Mouse (Mus musculus): ENCODE data around the gene Aqr. TPM values are rescaled to one million over a fixed set of nuclear protein-coding genes. Genes with fewer than 3 reads are reported as not detected.

Gene Aqr
- polyA plus RNA-seq, 1 experiment from 2014 or later = 53.2 TPM

GRCm38 (mm10) chr2:114099109-114099508 lies 87.7 kb downstream of the Aqr start:
- Histone ChIP-seq H3K36me3 (ENCODE audit: control insufficient read depth, insufficient read depth, low read length) (peaks cover 51% of the 10 kb centered on the region), H3K4me2 (ENCODE audit: low read length) (no peak overlapping the region), H3K4me3 (ENCODE audit: low read depth, low read length) (no peak overlapping the region), H3K9me3 (ENCODE audit: control insufficient read depth, low read length) (no peaks in the 10 kb centered on the region), H3K27ac (ENCODE audit: low read depth) (no peak overlapping the region), H3K4me1 (replicated peaks; ENCODE audit: control insufficient read depth, insufficient read depth, low read length) (no peaks in the 10 kb centered on the region), H3K27me3 (replicated peaks; ENCODE audit: control insufficient read depth, insufficient read depth, low read length) (no peaks in the 10 kb centered on the region), H3K9ac (ENCODE audit: low read length) (no peak overlapping the region)
- no peak for ATAC-seq (replicated peaks; ENCODE audit: low FRiP score, low TSS enrichment, low read depth)
- no peak for DNase-seq (ENCODE audit: low spot score)
- 92% methylated on average over 5 of the region's 5 CpGs for WGBS

- H3K36me3 ChIP-seq (ENCODE audit: control insufficient read depth, insufficient read depth, low read length) = peaks cover 38% of the 10 kb centered on the region
- no peaks in the 10 kb centered on the region for H3K9me3 ChIP-seq (ENCODE audit: control insufficient read depth, low read length)
- no peak overlapping the region for H3K4me2 ChIP-seq (ENCODE audit: low read length)
- no peak for DNase-seq (ENCODE audit: low spot score)
- ATAC-seq (replicated peaks; ENCODE audit: low FRiP score, low TSS enrichment, low read depth) = no peak
- no peak overlapping the region for H3K4me3 ChIP-seq (ENCODE audit: low read depth, low read length)
- 94% methylated on average over 4 of the region's 4 CpGs for WGBS
- H3K27ac ChIP-seq (ENCODE audit: low read depth) = no peak overlapping the region
- no peaks in the 10 kb centered on the region for H3K27me3 ChIP-seq (replicated peaks; ENCODE audit: control insufficient read depth, insufficient read depth, low read length)
- no peaks in the 10 kb centered on the region for H3K4me1 ChIP-seq (replicated peaks; ENCODE audit: control insufficient read depth, insufficient read depth, low read length)
- H3K9ac ChIP-seq (ENCODE audit: low read length) = no peak overlapping the region
Measured at GRCm38 (mm10) chr2:114097627-114098026, 89.2 kb downstream of the Aqr start.

DNA sequence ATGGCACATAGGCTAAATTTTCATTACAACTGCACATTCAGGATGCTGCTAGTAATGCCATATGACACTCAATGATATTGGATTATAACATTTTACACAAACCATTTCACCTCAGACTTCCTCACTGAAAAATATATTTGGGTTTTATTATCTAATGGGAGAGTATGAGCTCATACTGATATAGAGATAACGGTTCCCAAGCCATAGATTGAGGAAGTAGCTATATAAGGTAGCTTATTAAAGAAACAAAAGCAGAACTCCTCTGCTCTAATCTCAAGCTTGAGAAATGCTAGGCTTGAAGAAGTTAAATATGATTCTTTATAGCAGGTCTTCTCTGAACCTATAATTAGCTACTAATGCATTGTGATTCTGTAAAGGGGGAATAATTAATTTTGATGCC lies 90.3 kb downstream of the Aqr start:
- no peak overlapping the region for H3K27ac ChIP-seq (ENCODE audit: low read depth)
- no peak for DNase-seq (ENCODE audit: low spot score)
- peaks cover 29% of the 10 kb centered on the region for H3K36me3 ChIP-seq (ENCODE audit: control insufficient read depth, insufficient read depth, low read length)
- no peaks in the 10 kb centered on the region for H3K27me3 ChIP-seq (replicated peaks; ENCODE audit: control insufficient read depth, insufficient read depth, low read length)
- H3K4me2 ChIP-seq (ENCODE audit: low read length) = no peak overlapping the region
- ATAC-seq (replicated peaks; ENCODE audit: low FRiP score, low TSS enrichment, low read depth) = no peak
- no peak overlapping the region for H3K9ac ChIP-seq (ENCODE audit: low read length)
- H3K9me3 ChIP-seq (ENCODE audit: control insufficient read depth, low read length) = no peaks in the 10 kb centered on the region
- 90% methylated on average over 1 of the region's 1 CpGs for WGBS
- H3K4me1 ChIP-seq (replicated peaks; ENCODE audit: control insufficient read depth, insufficient read depth, low read length) = no peaks in the 10 kb centered on the region
- no peak overlapping the region for H3K4me3 ChIP-seq (ENCODE audit: low read depth, low read length)

- no peak for DNase-seq (ENCODE audit: low spot score)
- H3K4me2 ChIP-seq (ENCODE audit: low read length) = no peak overlapping the region
- no peak overlapping the region for H3K9ac ChIP-seq (ENCODE audit: low read length)
- peaks cover 18% of the 10 kb centered on the region for H3K36me3 ChIP-seq (ENCODE audit: control insufficient read depth, insufficient read depth, low read length)
- no peaks in the 10 kb centered on the region for H3K9me3 ChIP-seq (ENCODE audit: control insufficient read depth, low read length)
- H3K4me1 ChIP-seq (replicated peaks; ENCODE audit: control insufficient read depth, insufficient read depth, low read length) = no peaks in the 10 kb centered on the region
- 85% methylated on average over 5 of the region's 5 CpGs for WGBS
- no peak overlapping the region for H3K4me3 ChIP-seq (ENCODE audit: low read depth, low read length)
- H3K27ac ChIP-seq (ENCODE audit: low read depth) = no peak overlapping the region
- no peaks in the 10 kb centered on the region for H3K27me3 ChIP-seq (replicated peaks; ENCODE audit: control insufficient read depth, insufficient read depth, low read length)
- ATAC-seq (replicated peaks; ENCODE audit: low FRiP score, low TSS enrichment, low read depth) = no peak
Measured at GRCm38 (mm10) chr2:114095348-114095747, 91.5 kb downstream of the Aqr start.

DNA sequence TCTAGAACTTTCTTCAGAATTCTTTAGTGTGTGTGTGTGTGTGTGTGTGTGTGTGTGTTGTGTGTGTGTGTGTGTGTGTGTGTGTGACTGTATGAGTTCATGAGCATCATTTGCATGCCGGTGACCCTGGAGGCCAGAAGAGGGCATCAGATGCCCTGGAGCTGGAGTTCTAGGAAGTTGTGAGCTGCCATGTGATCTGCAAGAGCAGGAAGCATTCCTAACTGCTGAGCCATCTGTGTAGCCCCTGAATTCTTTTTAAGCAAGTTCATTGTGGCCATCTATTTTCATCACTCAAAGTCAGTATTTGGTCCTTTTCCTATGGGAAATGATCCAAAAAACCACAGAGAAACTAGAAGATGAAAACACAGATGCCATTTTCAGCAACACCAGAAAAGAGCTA lies 92.1 kb downstream of the Aqr start:
- Histone ChIP-seq H3K27ac (ENCODE audit: low read depth) (no peak overlapping the region), H3K9me3 (ENCODE audit: control insufficient read depth, low read length) (no peaks in the 10 kb centered on the region), H3K27me3 (replicated peaks; ENCODE audit: control insufficient read depth, insufficient read depth, low read length) (no peaks in the 10 kb centered on the region), H3K36me3 (ENCODE audit: control insufficient read depth, insufficient read depth, low read length) (peaks cover 11% of the 10 kb centered on the region; the same call in 1 of the 2 replicates), H3K4me1 (replicated peaks; ENCODE audit: control insufficient read depth, insufficient read depth, low read length) (no peaks in the 10 kb centered on the region), H3K9ac (ENCODE audit: low read length) (no peak overlapping the region), H3K4me2 (ENCODE audit: low read length) (no peak overlapping the region), H3K4me3 (ENCODE audit: low read depth, low read length) (no peak overlapping the region)
- ATAC-seq (replicated peaks; ENCODE audit: low FRiP score, low TSS enrichment, low read depth) = no peak
- no peak for DNase-seq (ENCODE audit: low spot score)
- WGBS = 95% methylated on average over 1 of the region's 1 CpGs

GRCm38 (mm10) chr2:114093577-114093976 lies 93.2 kb downstream of the Aqr start:
- no peaks in the 10 kb centered on the region for H3K9me3 ChIP-seq (ENCODE audit: control insufficient read depth, low read length)
- no peaks in the 10 kb centered on the region for H3K4me1 ChIP-seq (replicated peaks; ENCODE audit: control insufficient read depth, insufficient read depth, low read length)
- H3K9ac ChIP-seq (ENCODE audit: low read length) = no peak overlapping the region
- DNase-seq (ENCODE audit: low spot score) (no peak), ATAC-seq (replicated peaks; ENCODE audit: low FRiP score, low TSS enrichment, low read depth) (no peak)
- no peaks in the 10 kb centered on the region for H3K27me3 ChIP-seq (replicated peaks; ENCODE audit: control insufficient read depth, insufficient read depth, low read length)
- no peak overlapping the region for H3K4me2 ChIP-seq (ENCODE audit: low read length)
- 0 out of 2 replicates have a peak, but pooled peaks cover 3% of the 10 kb centered on the region for H3K36me3 ChIP-seq (ENCODE audit: control insufficient read depth, insufficient read depth, low read length)
- WGBS = 58% methylated on average over 9 of the region's 9 CpGs
- no peak overlapping the region for H3K4me3 ChIP-seq (ENCODE audit: low read depth, low read length)
- H3K27ac ChIP-seq (ENCODE audit: low read depth) = no peak overlapping the region

GRCm38 (mm10) chr2:114089862-114090261 lies 97.0 kb downstream of the Aqr start:
- Histone ChIP-seq H3K27me3 (replicated peaks; ENCODE audit: control insufficient read depth, insufficient read depth, low read length) (0 out of 2 replicates have a peak, but pooled peaks cover 3% of the 10 kb centered on the region), H3K36me3 (ENCODE audit: control insufficient read depth, insufficient read depth, low read length) (no peaks in the 10 kb centered on the region), H3K27ac (ENCODE audit: low read depth) (no peak overlapping the region), H3K4me3 (ENCODE audit: low read depth, low read length) (no peak overlapping the region), H3K4me2 (ENCODE audit: low read length) (no peak overlapping the region), H3K9me3 (ENCODE audit: control insufficient read depth, low read length) (no peaks in the 10 kb centered on the region), H3K9ac (ENCODE audit: low read length) (no peak overlapping the region), H3K4me1 (replicated peaks; ENCODE audit: control insufficient read depth, insufficient read depth, low read length) (no peaks in the 10 kb centered on the region)
- WGBS = 91% methylated on average over 3 of the region's 3 CpGs
- DNase-seq (ENCODE audit: low spot score) (peak; percentile 36), ATAC-seq (replicated peaks; ENCODE audit: low FRiP score, low TSS enrichment, low read depth) (no peak)

DNA sequence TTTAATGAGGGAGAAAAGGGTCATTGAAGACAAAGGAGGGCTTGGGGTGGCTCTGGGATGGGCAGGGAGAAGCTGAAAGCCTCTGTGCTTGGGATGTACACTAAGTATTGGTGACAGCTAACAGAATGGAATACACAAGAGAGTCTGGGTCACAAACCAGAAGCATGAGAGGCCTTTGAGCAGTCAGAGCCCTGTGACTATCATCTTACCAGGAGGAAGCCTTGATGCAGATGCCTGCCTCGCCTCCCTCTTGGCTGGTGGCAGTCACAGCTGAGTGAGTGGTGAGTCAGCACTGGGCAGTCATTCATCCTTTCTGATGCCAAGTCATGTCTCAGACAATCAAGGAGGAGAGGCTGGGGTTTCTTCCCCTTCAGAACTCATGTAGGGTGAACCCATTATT lies 99.6 kb downstream of the Aqr start:
- no peak overlapping the region for H3K9ac ChIP-seq (ENCODE audit: low read length)
- no peak for ATAC-seq (replicated peaks; ENCODE audit: low FRiP score, low TSS enrichment, low read depth)
- H3K36me3 ChIP-seq (ENCODE audit: control insufficient read depth, insufficient read depth, low read length) = no peaks in the 10 kb centered on the region
- H3K27me3 ChIP-seq (replicated peaks; ENCODE audit: control insufficient read depth, insufficient read depth, low read length) = 0 out of 2 replicates have a peak, but pooled peaks cover 3% of the 10 kb centered on the region
- no peak for DNase-seq (ENCODE audit: low spot score)
- H3K27ac ChIP-seq (ENCODE audit: low read depth) = no peak overlapping the region
- WGBS = 52% methylated on average over 1 of the region's 1 CpGs
- no peaks in the 10 kb centered on the region for H3K4me1 ChIP-seq (replicated peaks; ENCODE audit: control insufficient read depth, insufficient read depth, low read length)
- H3K4me3 ChIP-seq (ENCODE audit: low read depth, low read length) = no peak overlapping the region
- H3K4me2 ChIP-seq (ENCODE audit: low read length) = no peak overlapping the region
- H3K9me3 ChIP-seq (ENCODE audit: control insufficient read depth, low read length) = no peaks in the 10 kb centered on the region

GRCm38 (mm10) chr2:114071876-114072275 lies 114.9 kb downstream of the Aqr start:
- 93% methylated on average over 2 of the region's 2 CpGs for WGBS
- Histone ChIP-seq H3K9me3 (ENCODE audit: control insufficient read depth, low read length) (no peaks in the 10 kb centered on the region), H3K27me3 (replicated peaks; ENCODE audit: control insufficient read depth, insufficient read depth, low read length) (no peaks in the 10 kb centered on the region), H3K36me3 (ENCODE audit: control insufficient read depth, insufficient read depth, low read length) (no peaks in the 10 kb centered on the region), H3K4me1 (replicated peaks; ENCODE audit: control insufficient read depth, insufficient read depth, low read length) (no peaks in the 10 kb centered on the region), H3K4me2 (ENCODE audit: low read length) (no peak overlapping the region), H3K9ac (ENCODE audit: low read length) (no peak overlapping the region), H3K27ac (ENCODE audit: low read depth) (no peak overlapping the region), H3K4me3 (ENCODE audit: low read depth, low read length) (no peak overlapping the region)
- DNase-seq (ENCODE audit: low spot score) (peak; percentile 13), ATAC-seq (replicated peaks; ENCODE audit: low FRiP score, low TSS enrichment, low read depth) (no peak)
